Mouse (Mus musculus): Measurements from ENCODE around the gene Pax3.

DNA sequence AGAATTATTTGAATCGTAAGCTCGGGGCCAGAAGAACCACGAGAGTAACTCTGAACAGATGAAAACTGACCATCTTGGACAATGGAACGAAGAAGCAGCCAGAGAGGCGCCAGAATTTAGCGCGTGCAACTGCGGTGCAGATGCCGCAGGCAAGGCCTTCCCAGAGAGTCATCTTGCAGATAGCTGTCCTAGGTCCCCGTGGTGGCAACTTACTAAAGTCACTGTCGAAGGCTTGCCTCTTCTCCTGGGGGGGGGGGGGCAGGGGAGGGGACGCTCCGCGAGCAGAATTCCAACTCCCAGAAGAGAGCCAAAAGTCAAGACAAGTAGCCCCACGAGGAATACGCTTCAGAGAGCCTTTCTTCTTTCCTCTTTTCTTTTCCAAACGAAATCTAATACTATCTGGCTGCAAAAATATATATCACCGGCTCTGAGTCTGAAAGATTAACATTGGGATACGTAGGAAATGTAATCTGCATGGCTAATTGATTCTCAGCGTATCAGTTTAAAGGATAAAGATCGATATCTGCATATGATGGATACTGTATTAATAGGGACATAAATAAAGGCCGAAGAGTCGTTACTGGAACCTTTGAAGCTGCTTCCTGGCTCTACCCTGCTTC lies 5.6 kb upstream of the Pax3 start:
- no peak for TF ChIP-seq CTCF (IDR thresholded peaks at IDR 0.05; ENCODE audit: low read depth, low read length)
- no peak for TF ChIP-seq POLR2A (IDR thresholded peaks at IDR 0.05; ENCODE audit: borderline replicate concordance, low read depth, low read length)

Measured in bone marrow macrophage, adult 2 months (primary cell).